Mouse (Mus musculus) liver, embryonic 14.5 days (tissue): Measurements from ENCODE around the gene Mmrn2. TPM values are rescaled to one million over a fixed set of nuclear protein-coding genes. Genes with fewer than 3 reads are reported as not detected.

Source experiments
- ATAC-seq: fragments of 200-750 bp; cut with Nextera tagmentation; 2 replicates; pipeline ENCODE4 v1.8.0; 2017; ENCODE audit warnings: moderate number of reproducible peaks, mild to moderate bottlenecking, moderate library complexity; ENCODE audit not compliant: insufficient read depth
- DNase-seq, 3 experiments: peaks; one replicate each; pipeline ENCODE4 v3.0.0-alpha.2; 2012 to 2013; ENCODE audit warnings: low read depth in 3 of 3, low spot score in 3 of 3
- H3K27ac ChIP-seq: fragments of 300-500 bp; sonication (generic); 2 replicates; pipeline ENCODE4 v1.5.1; 2014; ENCODE audit warnings: moderate library complexity, mild to moderate bottlenecking, control low read depth, inconsistent platforms
- H3K27me3 ChIP-seq: fragments of 300-500 bp; sonication (generic); 2 replicates; pipeline ENCODE4 v1.6.1; 2014; ENCODE audit warnings: mild to moderate bottlenecking, low read length, moderate library complexity; ENCODE audit not compliant: control insufficient read depth, insufficient read depth
- H3K36me3 ChIP-seq: fragments of 300-500 bp; sonication (generic); replicated peaks from 2 replicates; pipeline ENCODE4 v1.6.1; 2014; ENCODE audit warnings: low read depth; ENCODE audit not compliant: control insufficient read depth, insufficient read depth
- H3K4me1 ChIP-seq, 2 experiments: fragments of 200-500 bp in 1 of 2; fragments of 300-500 bp in 1 of 2; sonication (generic) in 1 of 2; replicated peaks; 2 replicates each; pipeline ENCODE4 v1.6.1; 2012 to 2014; ENCODE audit warnings: antibody characterized with exemption in 1 of 2, inconsistent platforms in 1 of 2, low read length in 1 of 2; ENCODE audit not compliant: control insufficient read depth in 2 of 2, insufficient read depth in 2 of 2
- H3K4me2 ChIP-seq: fragments of 300-500 bp; sonication (generic); 2 replicates; pipeline ENCODE4 v1.6.1; 2014; ENCODE audit warnings: low read depth, mild to moderate bottlenecking, control low read depth, moderate library complexity
- H3K4me3 ChIP-seq, 2 experiments: fragments of 200-500 bp in 1 of 2; fragments of 300-500 bp in 1 of 2; sonication (generic) in 1 of 2; 2 replicates each; pipeline ENCODE4 v1.5.1; 2012 to 2014; ENCODE audit warnings: low read depth in 2 of 2, low read length in 2 of 2, mild to moderate bottlenecking in 2 of 2, control low read depth in 1 of 2, inconsistent platforms in 1 of 2, moderate library complexity in 1 of 2; ENCODE audit not compliant: insufficient read depth in 1 of 2
- H3K9ac ChIP-seq: fragments of 300-500 bp; sonication (generic); replicated peaks from 2 replicates; pipeline ENCODE4 v1.6.1; 2014; ENCODE audit warnings: mild to moderate bottlenecking, control low read depth, moderate library complexity
- H3K9me3 ChIP-seq: fragments of 300-500 bp; sonication (generic); 2 replicates; pipeline ENCODE4 v1.6.1; 2016; ENCODE audit warnings: low read length, mixed read lengths; ENCODE audit not compliant: control insufficient read depth
- CTCF ChIP-seq: IDR thresholded peaks from 2 replicates; pipeline ENCODE4 v1.5.1; 2016; ENCODE audit warnings: antibody characterized with exemption, low read depth, control low read depth
- EP300 ChIP-seq: IDR thresholded peaks from 2 replicates; pipeline ENCODE4 v1.6.1; 2016; ENCODE audit warnings: antibody characterized with exemption, low read depth
- WGBS: fragments of 180-500 bp; shearing (Covaris S2); extraction: QIAGEN DNeasy Blood & Tissue Kit; methylation state at CpG from one replicate; pipeline ENCODE4 v1.1.7; 2014; ENCODE audit not compliant: insufficient replicate concordance; 5-methylcytosine and 5-hydroxymethylcytosine counted together
- polyA plus RNA-seq, 2 experiments: library from polyadenylated mRNA; depleted of rRNA in 1 of 2; stranded (reverse) in 1 of 2; unstranded in 1 of 2; fragments of >200 nt; fragmentation: Nextera tagmentation in 1 of 2; extraction: Ambion mirVana in 1 of 2; gene quantifications; 2 replicates each; pipeline versions ENCODE4 v1.2.1 to v1.2.3; 2012 to 2014

Gene Mmrn2
- polyA plus RNA-seq, 2 experiments: 1.0 to 1.3 TPM

- H3K9ac ChIP-seq: no peak overlapping the region
- no peak overlapping the region for H3K4me2 ChIP-seq
- no peak overlapping the region for H3K27ac ChIP-seq
- ATAC-seq (no peak), DNase-seq (no peak)
- no peaks in the 10 kb centered on the region for H3K27me3 ChIP-seq
- no peak overlapping the region for H3K4me3 ChIP-seq
- 39% methylated on average over 6 of the region's 6 CpGs for WGBS
- no peaks in the 10 kb centered on the region for H3K36me3 ChIP-seq
- H3K4me1 ChIP-seq: peaks cover 0 to 6% of the 10 kb centered on the region in 2 experiments; a peak in 2 of 4 replicates
- no peaks in the 10 kb centered on the region for H3K9me3 ChIP-seq
- TF ChIP-seq EP300: no peak
- TF ChIP-seq CTCF: no peak
Observed at GRCm38 (mm10) chr14:34352523-34352922, 22.7 kb upstream of the Mmrn2 start.

GRCm38 (mm10) chr14:34353326-34353725 is 21.9 kb upstream of the Mmrn2 start:
- DNase-seq (no peak), ATAC-seq (no peak)
- H3K4me2 ChIP-seq: no peak overlapping the region
- H3K9me3 ChIP-seq: no peaks in the 10 kb centered on the region
- H3K4me1 ChIP-seq: peaks cover 0 to 12% of the 10 kb centered on the region in 2 experiments; a peak in 2 of 4 replicates
- H3K27me3 ChIP-seq: no peaks in the 10 kb centered on the region
- H3K4me3 ChIP-seq: no peak overlapping the region
- H3K9ac ChIP-seq: no peak overlapping the region
- WGBS: 67% methylated on average over 3 of the region's 3 CpGs
- TF ChIP-seq CTCF: no peak
- TF ChIP-seq EP300: no peak
- no peak overlapping the region for H3K27ac ChIP-seq
- H3K36me3 ChIP-seq: no peaks in the 10 kb centered on the region

GRCm38 (mm10) chr14:34354456-34354855 is 20.8 kb upstream of the Mmrn2 start:
- H3K4me3 ChIP-seq: no peak overlapping the region
- no peaks in the 10 kb centered on the region for H3K36me3 ChIP-seq
- H3K27me3 ChIP-seq: no peaks in the 10 kb centered on the region
- DNase-seq (no peak), ATAC-seq (no peak)
- H3K27ac ChIP-seq: no peak overlapping the region
- 53% methylated on average over 4 of the region's 4 CpGs for WGBS
- no peaks in the 10 kb centered on the region for H3K9me3 ChIP-seq
- H3K4me1 ChIP-seq: peaks cover 0 to 9% of the 10 kb centered on the region in 2 experiments; a peak in 1 of 4 replicates
- TF ChIP-seq EP300 (no peak), CTCF (no peak)
- no peak overlapping the region for H3K9ac ChIP-seq
- H3K4me2 ChIP-seq: no peak overlapping the region

- H3K27me3 ChIP-seq: no peaks in the 10 kb centered on the region
- H3K4me3 ChIP-seq: no peak within 1 kb of the TSS
- WGBS: 52% methylated on average over 6 of the region's 6 CpGs
- H3K9me3 ChIP-seq: no peaks in the 10 kb centered on the region
- ATAC-seq (no peak), DNase-seq (no peak)
- peaks cover 0 to 11% of the 10 kb centered on the region in 2 experiments; a peak in 2 of 4 replicates for H3K4me1 ChIP-seq
- H3K9ac ChIP-seq: no peak within 1 kb of the TSS
- TF ChIP-seq CTCF: no peak
- no peak for TF ChIP-seq EP300
- H3K36me3 ChIP-seq: no peaks in the 10 kb centered on the region
- H3K27ac ChIP-seq: no peak within 1 kb of the TSS
- no peak within 1 kb of the TSS for H3K4me2 ChIP-seq
Observed at GRCm38 (mm10) chr14:34355301-34355700, 20.0 kb upstream of the Mmrn2 start, which contains the start of gene Fam25c. Gene Fam25c, minus strand, starts transcription at chr14:34355433.

GRCm38 (mm10) chr14:34357671-34358455 is 17.4 kb upstream of the Mmrn2 start:
- H3K9ac ChIP-seq: no peak overlapping the region
- no peaks in the 10 kb centered on the region for H3K9me3 ChIP-seq
- 53% methylated on average over 7 of the region's 7 CpGs for WGBS
- no peaks in the 10 kb centered on the region for H3K27me3 ChIP-seq
- H3K4me1 ChIP-seq: peaks cover 0 to 12% of the 10 kb centered on the region in 2 experiments; a peak in 2 of 4 replicates
- DNase-seq (peak in 1 of 3 experiments; percentile 19), ATAC-seq (peak; percentile 56)
- no peak overlapping the region for H3K4me3 ChIP-seq
- no peak overlapping the region for H3K4me2 ChIP-seq
- H3K27ac ChIP-seq: no peak overlapping the region
- H3K36me3 ChIP-seq: no peaks in the 10 kb centered on the region
- no peak for TF ChIP-seq EP300
